Mouse (Mus musculus) skeletal muscle tissue, adult 2 months (tissue): Measurements from ENCODE around the gene Gm14819.
"Not testable (repeated sequence)": the region's sequence is repeated elsewhere in the genome, so short reads cannot be mapped to it uniquely, and the experiment has no call there.

Experiments
- DNase-seq: peaks from one replicate; pipeline ENCODE4 v3.0.0-alpha.2; 2012; ENCODE audit warnings: low read depth, low spot score

Gene Gm14819

DNA sequence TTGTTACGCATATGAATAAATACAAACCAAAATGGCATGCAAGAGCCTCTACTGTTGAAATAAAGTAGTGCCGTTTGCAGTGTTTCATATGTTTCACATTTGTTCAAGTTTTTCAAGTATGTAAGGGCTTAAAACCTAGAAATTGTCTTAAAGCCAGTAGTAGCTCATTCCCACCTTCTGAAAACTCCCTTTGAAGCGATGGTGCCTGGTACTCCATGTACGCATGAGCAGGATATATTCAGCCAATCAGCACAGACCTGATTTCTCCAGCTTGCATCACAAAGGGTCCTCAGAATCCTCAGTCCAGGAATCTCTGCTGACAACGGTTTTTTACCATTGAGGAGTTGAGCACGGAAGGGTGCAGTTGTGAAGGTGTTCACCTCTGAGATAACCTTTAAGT is at the start of gene Gm14819:
TSS of gene Gm14819 (plus strand) at position 301 of the 400 bp plus-strand sequence.
- DNase-seq = not testable (repeated sequence)
